Mouse (Mus musculus): ENCODE measurements around the gene Mipep.

DNA sequence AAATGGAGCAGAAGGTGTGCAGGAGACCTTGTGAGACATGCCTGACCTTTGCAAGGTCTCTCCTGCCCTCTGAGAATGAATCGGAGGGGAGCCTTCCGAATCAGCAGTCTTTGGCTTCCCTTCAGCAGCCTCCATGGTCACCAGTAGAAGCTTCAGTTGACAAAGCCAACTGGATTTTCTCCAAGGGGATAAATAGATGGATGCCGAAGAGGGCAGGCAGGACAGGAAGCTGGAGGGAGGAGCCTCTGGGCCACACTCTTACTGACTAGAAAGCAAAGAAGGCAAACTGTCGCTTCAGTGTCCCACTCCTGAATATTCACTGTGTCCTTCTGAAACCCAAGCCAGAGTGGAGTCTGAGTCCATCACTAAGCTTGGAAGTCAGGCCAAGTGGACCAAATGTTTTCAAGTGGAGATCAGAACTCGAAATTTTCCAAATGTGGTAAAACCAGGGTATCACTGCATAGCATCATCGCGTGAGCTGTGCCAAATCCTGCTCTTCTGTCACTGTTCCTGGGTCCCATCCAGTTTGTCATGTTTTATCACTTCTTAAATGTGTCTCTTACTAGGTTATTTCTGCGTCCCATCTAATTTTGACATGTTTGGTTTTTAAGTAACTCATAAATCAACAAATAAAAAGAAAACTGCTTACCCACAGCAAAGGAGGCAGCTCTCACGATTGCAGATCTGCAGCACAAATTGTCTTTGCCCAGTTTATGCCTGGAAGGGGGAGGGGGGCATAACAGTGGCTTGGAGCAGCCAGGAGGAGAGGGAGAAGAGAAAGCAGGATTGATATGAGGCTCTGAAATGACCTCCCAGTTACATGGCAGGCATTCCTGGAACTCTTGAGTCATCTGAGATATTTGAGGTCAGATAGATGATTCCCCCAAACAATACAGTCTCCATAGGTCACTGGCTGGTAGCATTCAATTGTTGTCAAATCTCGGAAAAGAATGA is 122.3 kb downstream of the Mipep start:
- TF ChIP-seq HCFC1 (IDR thresholded peaks at IDR 0.05; ENCODE audit: borderline replicate concordance, insufficient read depth, low read length) = no peak
- no peak for TF ChIP-seq CHD2 (IDR thresholded peaks at IDR 0.05; ENCODE audit: low read depth, low read length)
